Mouse (Mus musculus) layer of hippocampus, adult 18-20 months (tissue): Measurements from ENCODE around the gene Abca2. TPM values are rescaled to one million over a fixed set of nuclear protein-coding genes. Genes with fewer than 3 reads are reported as not detected.
"Not testable (repeated sequence)": the region's sequence is repeated elsewhere in the genome, so short reads cannot be mapped to it uniquely, and the experiment has no call there.

Experiments used
- DNase-seq, 2 experiments: peaks; one replicate each; pipeline ENCODE4 v3.0.0; 2022; ENCODE audit warnings: low spot score in 2 of 2
- long read RNA-seq: library from polyadenylated mRNA; stranded (forward); transcript quantifications from one replicate; pipeline ENCODE4 v2.0.0, GENCODE M21; 2021
- total RNA-seq, 2 experiments: library from RNA; stranded (reverse); gene quantifications; 2 replicates each; pipeline ENCODE4 v1.2.3; 2021

The Abca2 gene
- total RNA-seq, result 100 to 1,000 TPM; 173 to 176 TPM
- long read RNA-seq, full-length matches to known transcripts, result 60 of 223 reads
- long read RNA-seq, partial matches to known transcripts, result 120 of 223 reads
- long read RNA-seq, other reads (novel, unspliced or antisense), result 43 of 223 reads

DNA sequence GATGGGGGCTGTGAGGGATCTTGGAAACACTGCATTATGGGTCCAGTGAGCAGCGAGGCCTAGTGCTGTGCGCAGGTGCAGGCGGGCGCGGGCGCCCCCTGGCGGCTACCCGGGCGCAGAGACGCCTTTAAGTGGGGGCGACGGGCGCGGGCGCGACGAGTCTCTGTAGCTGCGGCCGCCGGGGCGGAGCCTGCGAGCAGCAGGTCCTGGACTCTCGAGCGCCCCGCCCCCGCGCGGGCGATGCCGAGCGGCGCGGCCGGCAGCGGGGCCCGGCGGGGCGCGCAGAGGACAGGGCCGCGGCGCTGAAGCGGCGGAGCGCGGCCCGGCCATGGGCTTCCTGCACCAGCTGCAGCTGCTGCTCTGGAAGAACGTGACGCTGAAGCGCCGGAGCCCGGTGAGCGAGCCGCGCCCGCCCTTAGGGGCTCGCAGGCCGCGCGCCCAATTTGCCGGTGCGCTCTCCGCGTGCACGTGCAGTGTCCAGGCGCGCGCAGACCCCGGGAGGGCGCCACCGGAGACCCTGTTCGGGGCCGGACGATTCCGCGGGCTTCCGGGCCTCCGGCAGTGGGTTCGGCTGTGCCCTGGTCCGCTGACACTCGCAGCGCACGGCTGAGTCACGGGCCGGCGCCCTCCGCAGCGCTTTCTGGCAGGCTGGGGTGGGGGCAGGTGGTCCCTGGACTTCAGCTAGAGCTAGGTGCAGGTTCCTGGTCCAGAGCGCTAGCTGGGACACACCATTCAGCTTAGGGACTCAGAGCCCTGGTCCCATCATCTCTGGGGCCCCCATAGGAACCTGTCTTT, at the start of gene Abca2:
Abca2 (plus strand) TSS at position 262 of the 795 bp plus-strand sequence.
- peak; percentile 94 to 99 for DNase-seq

DNA sequence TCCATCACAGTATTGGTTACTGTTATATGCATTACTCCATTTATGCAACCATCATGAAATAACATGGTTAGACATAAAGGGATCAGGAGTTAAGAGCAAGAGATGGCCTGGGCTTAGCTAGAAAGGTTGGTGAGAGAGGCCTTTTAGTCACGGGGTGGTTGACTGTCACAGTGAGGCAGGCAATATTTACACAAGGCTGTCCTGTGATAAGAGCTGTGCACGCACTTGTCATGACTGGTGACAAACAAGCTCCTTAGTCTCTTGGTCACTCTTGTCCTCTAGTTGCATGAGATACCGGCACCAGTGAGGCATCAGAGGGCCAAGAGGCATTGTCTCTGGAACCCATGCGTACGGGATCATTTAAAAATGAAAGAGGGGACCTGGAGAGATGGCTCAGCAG, 44.0 kb upstream of the Abca2 start:
- DNase-seq, result no peak

DNA sequence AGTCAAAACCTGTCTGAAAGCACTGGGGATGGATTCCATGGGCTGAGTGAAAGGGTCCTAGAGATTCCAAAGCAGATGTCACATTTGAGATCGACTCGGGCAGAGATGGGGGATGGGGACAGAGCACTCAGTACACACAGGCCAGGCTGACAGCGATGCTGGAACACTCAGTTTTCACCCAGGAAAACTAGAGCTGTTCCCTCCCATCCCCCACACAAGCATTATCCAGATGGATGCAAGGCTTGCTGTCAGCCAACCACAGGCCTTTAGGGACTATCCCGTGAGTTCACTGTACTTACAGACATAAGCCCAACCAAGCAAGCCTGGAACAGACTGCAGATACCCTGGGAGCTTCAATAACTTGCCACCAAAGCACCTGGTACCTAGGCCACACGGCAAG, 37.2 kb upstream of the Abca2 start:
- DNase-seq, result peak in 1 of 2 experiments; percentile 26

DNA sequence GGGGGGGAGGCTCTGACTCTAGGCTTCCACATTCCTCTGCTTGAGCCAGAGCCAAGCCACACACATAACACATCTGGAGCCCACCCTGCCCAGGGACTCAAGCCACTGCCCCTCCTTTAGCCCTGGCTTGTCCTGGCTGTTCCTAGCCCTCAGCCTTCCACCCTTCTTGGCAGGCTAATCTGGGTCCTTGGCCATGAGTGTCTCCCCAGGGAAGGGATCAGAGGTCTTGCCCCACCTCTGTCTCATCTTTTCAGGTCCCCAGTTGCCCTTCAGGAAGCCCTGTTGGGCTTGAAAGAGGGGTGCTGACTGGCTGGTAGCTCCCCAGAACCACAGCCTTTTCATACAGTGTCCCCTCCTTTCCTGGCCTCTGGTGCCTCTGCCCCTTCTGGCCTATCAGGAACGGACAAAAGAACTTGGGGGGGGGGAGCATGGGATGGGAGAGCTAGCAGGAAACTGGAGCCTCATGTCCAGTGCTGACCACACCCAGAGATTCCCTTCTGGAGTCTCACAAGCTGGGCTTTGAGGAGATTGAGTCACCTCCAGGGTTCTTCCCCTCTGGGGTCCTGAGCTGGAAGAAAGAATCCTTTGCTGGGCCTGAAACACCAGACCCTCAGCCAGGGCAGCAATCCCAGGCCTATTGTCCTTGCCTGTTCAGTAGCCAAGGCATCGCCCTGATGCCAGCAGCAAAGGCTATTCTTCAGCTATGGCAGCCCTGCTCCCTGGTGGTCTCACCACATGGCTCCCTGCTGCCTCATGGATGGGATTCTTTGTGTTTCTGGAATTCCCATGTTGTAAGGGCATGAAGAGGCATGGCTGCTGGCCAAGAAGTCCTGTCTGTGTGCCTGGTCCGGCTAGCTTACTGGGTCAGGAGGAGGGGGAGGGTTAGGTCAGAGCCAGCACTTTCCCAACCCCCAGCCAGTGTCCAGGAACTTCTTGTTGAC, 34.0 kb upstream of the Abca2 start:
- peak in 1 of 2 experiments; percentile 57 for DNase-seq

DNA sequence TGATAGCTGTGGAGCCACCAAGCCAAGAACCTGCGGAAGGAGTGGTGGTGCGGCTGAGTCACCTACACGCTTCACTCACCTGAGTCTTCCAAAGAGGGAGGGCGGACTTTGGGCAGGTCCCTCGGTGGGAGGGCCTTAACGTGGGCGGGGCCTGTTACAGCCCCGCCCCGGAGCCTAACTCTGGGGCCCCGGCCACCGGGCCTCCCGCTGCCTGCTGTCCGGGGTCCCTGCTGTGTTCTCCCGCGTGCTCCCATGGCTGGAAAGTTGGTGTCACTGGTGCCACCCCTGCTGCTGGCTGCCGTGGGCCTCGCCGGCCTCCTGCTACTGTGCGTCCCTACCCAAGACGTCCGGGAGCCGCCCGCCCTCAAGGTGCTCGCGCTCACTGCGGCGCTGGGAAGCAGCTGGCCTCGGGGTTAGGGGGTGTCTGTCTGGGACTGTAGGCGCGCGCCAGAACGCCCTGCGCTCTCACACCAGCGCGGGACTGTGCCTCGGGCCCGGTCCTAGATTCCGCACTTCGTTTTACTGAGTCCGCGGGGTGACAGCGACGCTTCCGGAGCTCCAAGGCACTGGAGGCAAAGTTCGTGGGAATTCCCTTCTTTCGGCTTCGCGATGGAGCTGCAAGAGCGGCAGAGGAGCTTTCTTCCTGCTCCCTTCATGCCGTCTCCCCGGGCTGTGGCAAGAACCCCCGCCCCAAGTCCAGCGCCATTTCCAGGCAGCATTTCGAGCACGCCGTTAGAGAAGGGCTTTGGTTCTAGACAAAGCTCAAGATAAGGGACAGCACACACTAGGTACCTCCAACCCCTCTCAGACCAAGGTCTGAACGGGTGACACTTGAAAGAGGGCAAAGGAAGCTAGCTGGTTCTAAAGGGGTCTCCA, 32.5 kb upstream of the Abca2 start, which contains the start of gene Entpd2:
Entpd2 (plus strand) TSS at position 154 of the 876 bp plus-strand sequence.
- no peak for DNase-seq

DNA sequence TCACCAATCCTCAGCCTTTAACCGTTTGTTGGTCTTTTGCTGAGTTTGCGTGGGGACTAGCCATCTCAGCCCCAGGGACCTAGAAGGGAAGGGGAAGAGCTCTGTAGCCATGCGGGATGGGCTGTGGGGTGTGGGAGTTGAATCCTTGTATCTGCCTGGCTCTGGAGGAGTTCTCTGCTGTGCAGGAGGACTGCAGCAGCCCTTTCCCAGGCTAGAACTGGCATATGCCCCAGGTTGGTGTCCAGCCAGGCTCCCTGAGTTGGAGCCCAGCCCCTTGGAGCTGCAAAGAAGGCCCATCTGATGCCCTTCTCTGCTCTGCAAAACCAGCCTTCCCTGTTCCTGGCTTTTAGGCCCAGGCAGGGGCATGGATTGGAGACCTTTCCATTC, 31.9 kb upstream of the Abca2 start:
- DNase-seq, result peak in 1 of 2 experiments; percentile 40

DNA sequence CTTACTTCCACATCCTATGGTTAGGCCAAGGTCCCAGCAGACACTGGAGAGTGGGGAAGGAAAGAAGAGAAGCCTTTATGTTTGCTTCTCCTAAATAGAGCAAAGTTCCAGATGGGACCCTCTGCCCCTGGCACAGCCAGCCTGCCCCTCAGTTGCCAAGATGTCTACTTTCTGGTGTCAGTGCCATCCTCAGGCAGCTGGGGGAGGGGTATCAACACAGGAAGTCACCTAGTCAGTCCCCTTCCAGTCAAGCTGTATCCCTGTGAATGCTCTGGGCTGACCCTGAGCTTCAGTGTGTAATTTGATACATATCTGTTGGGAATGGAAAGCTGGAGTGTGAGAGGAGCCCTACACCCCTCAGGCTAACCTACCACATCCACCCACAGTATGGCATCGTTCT, 31.5 kb upstream of the Abca2 start:
- DNase-seq, result no peak

DNA sequence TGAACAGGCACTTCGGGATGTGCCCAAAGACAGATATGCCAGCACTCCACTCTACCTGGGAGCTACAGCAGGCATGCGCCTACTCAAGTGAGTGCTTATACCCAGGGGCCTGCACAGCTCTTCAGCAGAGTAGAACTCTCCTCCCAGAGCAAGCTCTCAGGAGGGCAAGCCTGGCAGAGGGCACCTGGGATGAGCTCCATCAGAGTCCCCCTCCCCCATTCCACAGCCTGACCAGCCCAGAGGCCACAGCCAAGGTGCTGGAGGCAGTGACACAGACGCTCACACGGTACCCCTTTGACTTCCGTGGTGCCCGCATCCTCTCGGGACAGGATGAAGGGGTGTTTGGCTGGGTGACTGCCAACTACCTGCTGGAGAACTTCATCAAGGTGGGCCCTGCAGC, 30.4 kb upstream of the Abca2 start:
- DNase-seq, result no peak

DNA sequence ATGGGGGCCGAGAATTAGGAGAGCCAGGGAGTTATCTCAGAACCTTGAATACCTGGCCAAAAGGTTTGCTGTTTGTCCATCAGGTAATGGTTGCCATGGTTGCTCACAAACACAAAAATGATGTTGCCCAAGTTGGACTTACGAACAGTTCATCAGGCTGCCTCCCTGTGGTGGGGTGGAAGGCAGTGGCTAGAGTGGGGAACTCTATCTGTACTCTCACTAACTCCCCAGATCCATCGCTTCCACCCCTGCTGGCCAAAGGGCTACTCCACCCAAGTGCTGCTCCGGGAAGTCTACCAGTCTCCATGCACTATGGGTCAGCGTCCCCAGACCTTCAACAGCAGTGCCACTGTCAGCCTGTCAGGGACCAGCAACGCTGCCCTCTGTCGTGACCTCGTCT, 29.5 kb upstream of the Abca2 start, which contains the start of gene Npdc1:
Npdc1 (plus strand) TSS at position 301 of the 400 bp plus-strand sequence.
- DNase-seq, result no peak

DNA sequence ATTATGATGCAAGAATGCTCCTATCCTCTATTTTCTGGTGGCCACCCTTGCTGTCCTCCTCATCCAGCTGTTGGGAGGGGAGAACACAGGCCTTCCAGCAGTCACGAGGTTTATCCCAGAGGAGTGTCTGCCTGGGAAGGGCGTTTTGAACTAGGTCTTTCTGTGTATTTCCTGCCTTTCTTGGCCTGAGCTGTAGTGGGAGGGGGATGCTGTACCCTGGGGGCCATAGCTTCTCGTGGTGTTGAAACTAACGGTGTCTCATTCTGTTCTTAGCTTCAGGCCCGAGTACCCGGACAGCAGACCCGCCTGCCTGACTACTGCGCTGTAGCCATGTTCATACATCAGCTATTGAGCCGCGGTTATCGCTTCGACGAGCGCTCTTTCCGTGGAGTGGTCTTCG, 28.2 kb upstream of the Abca2 start:
- no peak for DNase-seq

DNA sequence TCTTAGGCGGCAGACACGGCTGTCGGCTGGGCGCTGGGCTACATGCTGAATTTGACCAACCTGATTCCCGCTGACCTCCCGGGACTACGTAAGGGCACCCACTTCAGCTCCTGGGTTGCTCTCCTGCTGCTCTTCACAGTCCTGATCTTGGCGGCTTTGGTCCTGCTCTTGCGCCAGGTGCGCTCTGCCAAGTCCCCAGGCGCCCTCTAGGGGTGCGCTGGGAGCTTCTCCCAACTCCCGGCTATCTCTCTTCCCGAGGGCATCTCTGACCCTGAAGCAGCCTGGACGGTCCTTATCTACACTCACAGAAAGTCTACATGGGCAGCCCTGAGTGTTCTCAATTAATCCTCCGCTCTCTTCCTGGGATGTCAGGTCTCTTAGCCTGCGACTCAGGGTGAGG, 27.7 kb upstream of the Abca2 start:
- peak in 1 of 2 experiments; percentile 64 for DNase-seq

DNA sequence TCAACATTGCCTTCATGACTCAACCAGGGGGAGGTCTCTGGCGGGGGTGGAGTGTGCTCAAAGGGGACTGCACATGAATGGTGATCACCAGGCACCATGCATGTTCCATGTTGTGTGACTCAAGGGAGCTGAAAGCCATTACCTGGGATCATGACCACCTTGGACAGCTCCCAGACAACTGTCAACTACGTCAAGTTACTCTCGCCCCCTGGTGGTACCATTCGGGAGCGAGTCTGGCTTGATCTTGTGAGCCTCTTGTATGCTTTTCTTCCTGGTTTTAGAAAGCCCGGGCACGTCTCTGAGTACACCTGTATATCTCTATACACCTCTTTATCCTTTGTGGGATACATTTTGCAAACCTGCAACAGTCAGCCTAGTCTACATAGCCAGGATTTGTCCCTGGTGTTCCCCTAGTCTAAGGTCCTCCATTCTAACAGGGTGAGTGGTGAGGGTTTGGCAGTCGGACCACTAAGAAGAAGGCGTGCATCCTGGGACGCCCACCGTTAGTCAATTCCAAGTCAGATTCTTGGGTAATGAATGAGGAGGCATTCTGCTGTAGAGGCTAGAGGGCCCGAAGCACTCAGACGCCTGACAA, 26.0 kb upstream of the Abca2 start:
- peak in 1 of 2 experiments; percentile 76 for DNase-seq

DNA sequence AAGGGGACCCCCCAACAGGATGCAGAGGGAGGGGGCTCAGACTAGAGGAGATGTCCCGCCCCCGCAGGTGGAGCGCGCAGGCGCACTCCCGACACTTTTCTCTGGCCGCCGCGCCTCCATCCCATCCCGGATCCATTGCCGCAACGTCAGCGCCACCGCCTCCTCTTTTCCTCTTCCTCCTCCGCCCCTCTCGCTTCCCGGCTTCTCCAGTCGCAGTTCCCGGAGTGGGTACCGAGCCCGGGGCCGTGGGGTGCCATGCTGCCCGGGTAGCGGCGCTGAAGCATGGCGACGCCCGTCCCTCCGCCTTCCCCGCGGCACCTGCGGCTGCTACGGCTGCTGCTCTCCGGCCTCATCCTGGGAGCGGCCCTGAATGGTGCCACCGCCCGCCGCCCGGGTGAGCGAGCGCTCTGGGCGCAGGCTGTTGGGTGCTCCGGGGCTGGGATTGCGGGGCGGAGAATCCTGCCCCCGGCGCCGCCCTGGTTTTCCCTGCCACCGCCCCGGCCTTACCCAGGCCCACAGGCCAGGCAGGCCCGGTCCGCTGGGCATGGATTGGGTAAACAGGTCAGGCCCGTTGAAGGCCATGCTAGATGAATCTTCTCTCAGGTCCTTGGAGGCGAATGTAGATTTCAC, 25.4 kb upstream of the Abca2 start:
- DNase-seq, result peak; percentile 93 to 95

DNA sequence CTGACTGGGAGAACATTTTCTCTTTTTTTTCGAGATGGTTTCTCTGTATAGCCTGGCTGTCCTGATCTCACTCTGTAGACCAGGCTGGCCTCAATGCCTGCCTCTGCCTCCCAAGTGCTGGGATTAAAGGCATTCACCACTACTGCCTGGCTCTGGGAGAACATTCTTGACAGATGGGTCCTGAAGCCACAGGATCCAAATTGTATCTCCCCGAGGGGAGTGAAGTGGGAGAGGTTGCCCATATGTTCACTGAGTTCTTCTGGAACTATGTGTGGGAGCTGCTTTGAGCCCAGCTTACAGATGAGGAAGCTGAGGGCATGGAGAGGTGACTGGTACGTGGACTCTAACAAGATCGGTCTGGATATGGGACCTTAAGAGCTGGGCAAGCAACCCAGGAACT, 24.5 kb upstream of the Abca2 start:
- peak in 1 of 2 experiments; percentile 60 for DNase-seq

DNA sequence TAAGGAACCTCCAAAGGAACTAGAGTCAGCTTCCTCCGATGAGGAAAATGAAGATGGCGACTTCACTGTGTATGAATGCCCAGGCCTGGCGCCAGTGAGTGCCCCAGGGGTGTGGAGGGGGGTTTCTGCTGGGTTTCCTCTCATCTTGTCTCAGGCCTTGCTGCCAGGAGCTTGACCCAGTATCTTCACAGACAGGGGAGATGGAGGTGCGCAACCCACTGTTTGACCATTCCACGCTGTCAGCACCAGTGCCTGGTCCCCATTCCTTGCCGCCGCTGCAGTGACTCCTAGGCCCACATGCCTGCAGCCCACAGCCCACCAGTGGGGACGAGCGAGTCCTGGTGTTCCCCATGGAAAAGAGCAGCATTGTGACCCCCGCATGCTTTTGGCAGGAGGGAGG, 19.6 kb upstream of the Abca2 start:
- no peak for DNase-seq

DNA sequence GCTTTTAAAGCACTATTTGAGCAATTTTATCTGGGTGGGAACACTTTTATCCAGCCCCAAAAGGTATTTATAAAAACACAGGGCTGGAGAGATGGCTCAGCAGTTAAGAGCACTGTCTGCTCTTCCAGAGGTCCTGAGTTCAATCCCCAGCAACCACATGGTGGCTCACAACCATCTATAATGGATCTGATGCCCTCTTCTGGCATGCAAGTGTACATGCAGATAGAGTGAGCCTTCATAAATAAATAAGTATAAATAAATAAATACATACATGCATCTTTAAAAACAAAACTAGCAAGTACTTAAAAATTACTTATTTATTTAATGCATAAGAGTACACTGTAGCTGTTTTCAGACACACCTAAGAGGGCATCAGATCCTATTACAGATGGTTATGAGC, 15.1 kb upstream of the Abca2 start:
- DNase-seq, result not testable (repeated sequence)

DNA sequence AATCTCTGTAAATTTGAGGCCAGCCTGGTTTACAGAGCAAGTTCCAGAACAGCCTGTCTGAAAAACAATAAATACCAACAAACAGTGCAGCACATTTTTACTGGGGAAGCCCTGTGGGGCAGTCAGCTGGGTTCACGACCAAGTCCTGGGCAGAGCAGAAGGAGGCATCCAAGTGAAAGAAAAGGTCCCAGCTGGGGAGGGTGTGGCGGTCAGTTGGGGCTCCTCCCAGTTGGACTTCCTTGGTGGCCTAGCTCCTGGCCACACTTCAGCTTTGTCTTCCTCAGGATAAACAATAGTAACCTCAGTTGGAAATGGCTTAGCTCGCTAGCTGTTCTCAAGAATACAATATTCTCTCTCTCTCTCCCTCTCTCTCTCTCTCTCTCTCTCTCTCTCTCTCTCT, 11.1 kb upstream of the Abca2 start:
- no peak for DNase-seq

DNA sequence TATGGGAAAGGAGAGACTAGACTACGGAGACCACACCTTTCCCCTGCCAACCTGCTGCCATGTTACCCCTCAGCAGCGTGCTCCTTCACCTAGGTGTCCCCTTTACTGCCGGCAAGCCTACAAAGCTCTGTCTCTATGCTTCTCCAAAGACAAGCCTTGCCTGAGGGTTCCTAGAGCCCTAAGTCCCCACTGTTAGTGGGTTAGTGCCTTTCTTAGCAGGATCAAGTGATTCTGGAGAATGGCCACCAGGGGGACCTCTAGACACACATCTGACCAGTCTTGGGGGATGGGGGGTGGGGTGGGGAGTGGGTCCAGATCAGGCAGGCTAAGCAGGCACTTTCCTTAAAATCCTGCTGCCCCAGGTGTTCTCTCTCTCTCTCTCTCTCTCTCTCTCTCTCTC, 6.6 kb upstream of the Abca2 start:
- peak in 1 of 2 experiments; percentile 50 for DNase-seq

DNA sequence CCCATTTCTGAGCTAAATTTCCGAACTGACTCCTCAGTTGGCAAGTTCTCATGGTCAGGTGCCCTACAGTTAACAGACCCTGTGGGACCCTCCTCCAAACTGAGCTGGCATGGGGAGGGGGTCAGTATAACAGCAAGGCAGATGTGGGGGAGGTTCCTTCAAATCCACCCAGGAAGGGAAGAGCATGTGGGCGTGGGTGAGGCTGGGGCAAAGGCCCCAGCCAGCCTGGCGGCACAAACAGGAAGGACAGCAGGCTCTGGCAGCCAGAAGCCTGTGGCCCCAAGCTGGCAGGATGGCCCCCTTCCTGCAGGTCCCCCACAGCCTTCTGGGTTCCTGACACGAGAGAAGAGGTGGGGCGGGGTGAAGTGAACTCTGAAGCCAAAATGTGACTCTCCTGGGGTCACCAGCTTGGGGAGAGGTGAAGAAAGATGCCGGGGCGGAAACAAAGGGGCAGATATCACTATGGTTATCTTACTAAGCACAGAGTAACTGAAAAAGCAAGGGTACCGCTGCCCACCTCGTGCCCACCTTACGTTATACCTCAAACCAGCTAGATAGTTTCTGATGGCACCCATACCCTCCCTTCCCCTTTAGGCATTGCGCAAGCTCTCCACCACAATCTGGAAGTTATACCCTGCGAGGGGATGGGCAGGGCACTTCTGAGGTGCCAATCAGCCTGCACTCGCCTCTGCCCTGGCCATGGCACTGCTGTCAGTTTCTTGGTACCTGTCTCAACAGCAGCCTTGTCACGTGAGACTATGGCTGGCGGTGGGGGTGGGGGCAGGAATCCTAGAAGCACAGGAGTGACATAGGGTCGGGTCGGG, 5.7 kb upstream of the Abca2 start, which contains the start of gene Fut7:
Fut7 (plus strand) TSS at position 681 of the 824 bp plus-strand sequence.
- no peak for DNase-seq
